Mouse (Mus musculus): ENCODE data around the gene 9030025P20Rik. TPM values are rescaled to one million over a fixed set of nuclear protein-coding genes. Genes with fewer than 3 reads are reported as not detected.
"Not testable (repeated sequence)": the region's sequence is repeated elsewhere in the genome, so short reads cannot be mapped to it uniquely, and the experiment has no call there.

9030025P20Rik gene
- polyA plus RNA-seq, 1 experiment from 2014 or later = 5.4 TPM

- H3K4me2 ChIP-seq; H3K27me3 ChIP-seq; H3K4me3 ChIP-seq; H3K9ac ChIP-seq; H3K4me1 ChIP-seq (replicated peaks); H3K27ac ChIP-seq; H3K36me3 ChIP-seq; H3K9me3 ChIP-seq (replicated peaks); ATAC-seq (replicated peaks; ENCODE audit: insufficient number of reproducible peaks, insufficient read depth, low FRiP score, low read depth): not testable (repeated sequence)
- WGBS = no CpG with 5 or more reads among the region's 4 CpGs
These were observed 53.1 kb downstream of the 9030025P20Rik start for GRCm38 (mm10) chr17:15031414-15031813.

GRCm38 (mm10) chr17:15040455-15040854 lies 62.2 kb downstream of the 9030025P20Rik start:
- not testable (repeated sequence) for ATAC-seq (replicated peaks; ENCODE audit: insufficient number of reproducible peaks, insufficient read depth, low FRiP score, low read depth); H3K27ac ChIP-seq; H3K9me3 ChIP-seq (replicated peaks); H3K9ac ChIP-seq; H3K4me2 ChIP-seq; H3K4me1 ChIP-seq (replicated peaks); H3K4me3 ChIP-seq; H3K36me3 ChIP-seq; H3K27me3 ChIP-seq
- WGBS = no CpG with 5 or more reads among the region's 3 CpGs

Other genes with a start within 250 kb of the 9030025P20Rik start
- 2.4 and 4.7 TPM in 2 replicates for gene Wdr27, start 35.3 kb upstream of the 9030025P20Rik start, polyA plus RNA-seq (2015; fragmentation: Nextera tagmentation; extraction: Ambion mirVana)
- gene 1600012H06Rik, start 35.3 kb upstream of the 9030025P20Rik start, polyA plus RNA-seq (2015; fragmentation: Nextera tagmentation; extraction: Ambion mirVana) = 28.9 and 30.9 TPM in 2 replicates
- gene Phf10, start 17.2 kb upstream of the 9030025P20Rik start, polyA plus RNA-seq (2015; fragmentation: Nextera tagmentation; extraction: Ambion mirVana) = 21.2 and 28.1 TPM in 2 replicates
- gene Gm3417, start 322 bp downstream of the 9030025P20Rik start, polyA plus RNA-seq (2015; fragmentation: Nextera tagmentation; extraction: Ambion mirVana) = 0.94 TPM in 1 of 2 replicates, not detected in the other
- gene Gm3435, start 31.7 kb downstream of the 9030025P20Rik start, polyA plus RNA-seq (2015; fragmentation: Nextera tagmentation; extraction: Ambion mirVana) = 4.7 and 5.4 TPM in 2 replicates
- gene Ermard, start 62.7 kb downstream of the 9030025P20Rik start, polyA plus RNA-seq (2015; fragmentation: Nextera tagmentation; extraction: Ambion mirVana) = 51.9 and 64.6 TPM in 2 replicates
- gene Tcte3, start 63.0 kb downstream of the 9030025P20Rik start, polyA plus RNA-seq (2015; fragmentation: Nextera tagmentation; extraction: Ambion mirVana) = 1.00 TPM in 1 of 2 replicates, not detected in the other
- 1.9 and 2.1 TPM in 2 replicates for gene Gm3448, start 63.1 kb downstream of the 9030025P20Rik start, polyA plus RNA-seq (2015; fragmentation: Nextera tagmentation; extraction: Ambion mirVana)

Measured in heart, embryonic 15.5 days (tissue).